Mouse (Mus musculus) adrenal gland, postnatal 25 days (tissue): ENCODE measurements around the gene Phpt1. TPM values are rescaled to one million over a fixed set of nuclear protein-coding genes. Genes with fewer than 3 reads are reported as not detected.

ENCODE experiments used
- DNase-seq: peaks from one replicate; pipeline ENCODE4 v3.0.0; 2021; ENCODE audit warnings: mixed read lengths
- long read RNA-seq: library from polyadenylated mRNA; stranded (forward); transcript quantifications from one replicate; pipeline ENCODE4 v2.0.0, GENCODE M21; 2021
- total RNA-seq: library from RNA; stranded (reverse); gene quantifications from 2 replicates; pipeline ENCODE4 v1.2.3, GENCODE M21; 2021

Gene Phpt1
- 42.8 and 60.5 TPM in 2 replicates for total RNA-seq
- long read RNA-seq, transcript Phpt1-201 (3 exons, 937 nt), result major isoform, 35 of 38 reads
- long read RNA-seq, partial matches to known transcripts, result 0 of 38 reads
- long read RNA-seq, other reads (novel, unspliced or antisense), result 3 of 38 reads

GRCm38 (mm10) chr2:25574579-25575431 lies at the start of gene Phpt1, which contains the start of gene Mamdc4:
Gene Phpt1 (minus strand): TSS chr2:25575224.
Gene Mamdc4 (minus strand): TSS chr2:25574845.
- peak; percentile 94 for DNase-seq

DNA sequence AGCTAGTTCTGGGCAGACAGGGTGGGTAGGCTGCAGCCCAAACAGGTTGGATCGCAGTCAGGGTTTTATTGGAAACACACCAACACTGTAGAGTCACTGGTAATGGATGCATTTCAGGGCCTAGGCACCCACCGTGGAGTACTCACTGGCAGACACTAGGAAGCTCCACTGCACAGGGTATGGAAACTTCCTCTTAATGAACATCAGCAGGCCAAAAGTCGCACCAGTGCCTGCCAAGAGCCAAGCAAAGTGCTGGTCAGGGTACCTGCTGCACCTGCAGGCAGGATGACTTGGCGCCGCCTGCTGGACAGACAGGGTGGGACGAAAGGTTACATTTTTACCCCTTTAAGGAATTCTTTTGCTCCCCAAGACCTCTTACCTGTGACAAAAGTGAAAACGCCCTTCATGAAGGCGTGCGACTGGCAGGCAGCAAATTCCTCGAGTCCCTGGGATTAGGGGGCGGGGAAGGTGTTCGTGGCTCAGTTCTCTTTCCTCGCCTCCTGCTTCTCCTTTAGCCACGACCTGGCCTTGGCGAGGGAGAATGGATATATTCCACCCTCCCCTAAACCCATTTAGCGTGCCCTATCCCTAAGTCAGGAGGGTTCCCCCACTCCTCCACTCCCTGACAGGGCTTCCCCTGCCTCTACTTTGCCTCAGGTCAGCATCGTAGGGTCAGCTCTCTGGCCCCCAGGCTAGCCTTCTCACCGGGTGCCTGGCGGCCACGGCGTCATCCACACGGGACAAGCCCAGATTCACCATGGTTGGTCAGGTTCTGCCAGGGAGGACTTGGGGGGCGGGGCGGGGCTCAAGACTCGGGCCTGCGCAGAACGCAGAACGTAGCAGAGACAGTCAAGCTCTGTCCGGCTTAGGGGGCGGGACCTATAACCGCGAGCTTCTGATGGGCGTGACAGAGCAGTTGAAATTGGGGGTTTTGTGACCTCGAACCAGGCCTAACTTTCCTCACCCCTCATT lies 46.5 kb upstream of the Phpt1 start, which contains the start of gene Tmem141:
Tmem141 (minus strand) TSS at position 777 of the 972 bp plus-strand sequence.
- DNase-seq, result peak; percentile 94

- DNase-seq, result no peak
Observed at GRCm38 (mm10) chr2:25620852-25621228, 45.8 kb upstream of the Phpt1 start.

- DNase-seq, result no peak
Observed at GRCm38 (mm10) chr2:25620386-25620785, 45.4 kb upstream of the Phpt1 start.

DNA sequence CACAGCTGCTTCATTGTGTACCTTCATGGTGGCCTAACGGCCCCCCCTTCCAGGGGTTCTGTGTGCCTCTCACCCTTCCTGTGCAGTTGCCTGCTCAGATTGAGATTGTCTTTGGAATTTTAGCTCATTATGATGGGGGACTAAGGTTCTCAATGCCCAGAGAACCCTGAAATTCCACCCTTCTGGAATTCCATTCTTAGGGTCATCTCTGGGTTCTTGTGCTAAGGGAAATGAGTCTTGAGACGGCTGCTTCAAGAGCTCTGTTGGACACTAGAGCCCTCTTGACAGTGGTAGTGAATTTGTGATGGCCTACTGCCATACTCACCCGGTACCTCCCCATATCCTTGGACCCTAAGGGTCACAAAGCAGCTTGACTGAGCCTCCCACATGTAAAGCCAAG lies 42.6 kb upstream of the Phpt1 start, which contains the start of gene Ccdc183:
Ccdc183 (minus strand) TSS at position 101 of the 400 bp plus-strand sequence.
- DNase-seq, result no peak

- no peak for DNase-seq
Observed at GRCm38 (mm10) chr2:25616398-25616797, 41.4 kb upstream of the Phpt1 start.

DNA sequence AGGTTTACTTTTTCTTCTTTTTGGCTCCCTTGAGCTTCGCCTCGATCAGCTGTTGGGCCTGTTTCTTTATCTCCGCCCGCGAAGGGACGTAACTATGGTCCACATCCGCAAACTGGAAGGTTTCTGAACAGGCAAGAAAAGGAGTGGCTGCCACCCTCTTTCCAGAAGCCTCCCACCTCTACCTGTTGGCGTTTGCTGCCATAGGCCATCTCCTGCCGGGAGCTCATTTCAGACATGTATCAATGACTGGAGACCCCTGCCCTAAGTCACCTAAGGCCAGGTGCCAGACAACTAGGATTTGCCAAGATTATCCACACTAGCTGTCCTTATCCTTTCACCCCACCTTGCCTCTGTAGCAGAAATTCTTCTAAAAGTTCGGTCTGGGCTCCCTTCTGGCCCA lies 33.6 kb upstream of the Phpt1 start:
- DNase-seq, result no peak

DNA sequence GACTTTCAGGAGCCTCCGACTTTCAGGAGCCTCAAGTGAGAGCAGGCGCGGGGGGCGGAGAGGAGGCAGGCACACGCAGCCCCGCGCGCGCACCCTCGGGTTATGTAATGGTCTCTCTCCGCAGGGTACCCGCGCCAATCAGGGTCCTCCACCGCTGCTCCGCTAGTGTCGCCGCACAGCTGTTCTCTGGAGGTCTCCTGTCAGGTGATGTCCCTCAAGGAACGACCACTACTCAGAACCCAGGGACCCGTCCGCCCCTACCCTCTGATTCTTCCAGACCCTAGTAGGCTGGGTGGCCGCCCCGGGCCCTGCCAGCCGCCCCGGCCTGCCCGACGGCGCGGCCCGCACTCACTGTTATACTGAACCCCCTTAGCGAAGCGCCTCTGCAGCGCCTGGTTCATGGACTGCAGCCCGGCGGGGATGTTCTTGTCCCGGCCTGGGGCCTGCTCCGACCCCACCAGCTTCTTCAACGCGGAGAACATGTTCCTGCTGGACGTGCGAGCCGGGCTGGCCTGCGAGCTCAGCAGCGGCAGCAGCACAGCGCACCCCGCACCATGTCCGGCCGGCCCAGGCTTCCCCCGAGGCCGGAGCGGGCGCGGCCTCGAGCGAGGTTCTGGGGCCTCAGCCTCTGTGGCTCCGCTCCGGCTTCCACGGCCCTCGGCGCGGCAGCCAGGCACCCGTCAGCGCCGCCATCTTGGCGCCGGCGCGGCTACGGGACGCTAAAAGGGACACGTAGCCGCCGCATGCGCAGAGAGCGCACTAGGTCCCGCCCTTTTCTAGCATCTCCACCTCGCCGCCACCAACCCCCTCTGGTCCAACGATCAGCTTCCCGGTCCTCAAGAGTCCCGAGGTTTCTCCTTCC lies 33.0 kb upstream of the Phpt1 start, which contains the start of gene Rabl6:
Rabl6 (minus strand) TSS at position 761 of the 862 bp plus-strand sequence.
- peak; percentile 90 for DNase-seq

DNA sequence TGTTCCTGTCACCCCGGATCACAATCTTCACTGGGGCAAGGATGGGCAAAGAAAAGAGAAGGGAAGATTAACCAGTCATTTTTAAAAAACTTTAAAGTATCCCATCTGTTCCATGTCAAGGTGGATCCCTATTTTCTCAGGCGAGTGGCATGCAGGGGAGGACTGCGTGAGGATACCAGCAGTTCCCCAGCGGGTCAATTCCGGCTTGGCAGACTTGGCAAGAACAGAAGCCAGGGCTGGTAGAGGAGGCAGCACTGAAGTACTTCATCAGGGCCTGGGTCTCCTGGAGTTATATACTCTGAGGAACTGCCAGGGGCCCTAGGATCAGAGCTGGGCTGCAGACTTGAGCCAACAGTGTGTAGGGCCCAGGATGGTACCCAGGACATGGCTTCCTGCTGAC lies 27.5 kb upstream of the Phpt1 start:
- DNase-seq, result no peak

- no peak for DNase-seq
Observed at GRCm38 (mm10) chr2:25600037-25600436, 25.0 kb upstream of the Phpt1 start.

- no peak for DNase-seq
Observed at GRCm38 (mm10) chr2:25598749-25599148, 23.7 kb upstream of the Phpt1 start.

DNA sequence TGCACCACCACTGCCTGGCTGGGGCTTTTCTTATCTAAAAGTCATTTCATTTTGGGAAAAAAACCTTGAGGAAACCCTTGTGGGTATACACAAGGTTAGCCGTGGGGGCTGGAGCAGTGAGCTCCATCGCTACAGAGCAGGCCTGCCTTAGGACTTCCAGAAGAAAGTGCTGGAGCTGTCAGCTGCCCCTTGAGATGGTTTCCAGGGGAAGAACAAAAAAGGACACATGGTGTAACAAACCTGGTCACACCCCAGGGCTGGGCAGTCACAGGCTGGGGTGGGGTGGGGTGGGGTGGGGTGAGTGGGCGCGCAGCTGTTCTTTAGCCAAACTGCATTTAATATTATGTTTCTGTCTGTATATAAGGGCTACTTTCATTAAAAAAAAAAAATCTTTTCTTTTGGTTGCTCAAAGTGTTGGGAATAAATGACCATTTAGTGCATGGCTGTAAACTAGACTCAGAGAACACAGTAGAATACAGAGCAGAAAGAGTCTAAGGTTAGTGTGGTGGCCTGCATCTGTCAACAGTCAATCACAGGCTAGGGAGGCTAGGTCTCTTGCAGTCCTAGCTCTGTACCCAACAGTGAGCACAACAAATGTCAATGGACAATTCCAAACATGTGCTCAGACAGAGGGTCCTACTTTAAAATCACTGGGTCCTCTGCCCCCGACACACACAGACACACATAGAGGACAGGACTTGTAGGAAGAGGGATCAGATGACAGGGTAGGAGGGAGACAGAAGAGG lies 21.9 kb upstream of the Phpt1 start:
- DNase-seq, result no peak

DNA sequence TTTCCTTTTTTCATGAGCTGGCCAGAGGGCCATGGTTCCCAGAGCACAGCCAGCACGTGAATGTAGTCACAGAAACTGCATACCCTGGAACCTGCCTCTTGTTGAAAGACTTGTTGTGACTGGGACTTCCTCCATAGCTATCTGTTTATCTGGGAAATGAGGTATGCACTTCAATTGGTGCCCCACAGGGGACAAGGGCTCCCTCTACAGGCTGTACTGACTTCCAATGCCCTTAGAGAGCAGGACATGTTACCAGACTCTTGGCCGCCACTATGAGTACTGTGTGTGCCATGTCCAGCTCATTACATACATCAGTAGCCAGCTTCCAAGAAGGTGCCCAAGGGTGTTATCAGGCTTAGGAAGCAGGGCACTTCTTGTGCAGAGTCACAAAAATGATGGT lies 16.8 kb upstream of the Phpt1 start:
- DNase-seq, result no peak

DNA sequence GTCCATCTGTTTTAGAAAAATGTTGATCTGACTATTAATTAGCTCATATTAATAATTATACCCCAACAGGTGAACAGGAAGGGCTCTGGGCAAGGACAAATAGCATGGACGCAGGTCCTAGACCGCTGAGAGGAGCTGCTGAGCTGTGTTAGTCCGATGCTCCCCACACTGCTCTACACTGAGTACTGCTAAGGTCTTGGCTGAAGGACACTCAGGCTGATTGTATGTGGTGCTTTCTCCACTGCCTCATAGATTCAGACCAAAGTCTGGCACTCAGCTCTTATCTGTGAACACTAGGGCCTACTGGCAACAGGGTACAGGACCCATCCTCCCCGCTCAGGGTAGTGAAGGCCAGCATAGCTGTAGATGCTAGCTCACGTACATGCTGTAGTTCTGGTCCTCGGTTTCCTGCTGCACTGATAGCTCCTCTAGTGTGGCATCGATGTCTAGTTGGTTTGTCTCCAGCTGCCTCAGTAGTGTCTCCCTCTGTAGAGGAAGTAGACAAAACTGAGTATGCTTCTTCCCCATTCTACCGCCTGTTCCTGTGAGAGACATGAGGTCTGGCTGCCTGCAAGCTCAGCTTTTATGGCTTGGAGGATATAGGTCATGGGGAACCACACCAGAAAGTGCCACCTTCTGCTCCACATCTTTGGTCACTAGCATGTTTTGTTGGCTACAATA lies 13.3 kb upstream of the Phpt1 start:
- DNase-seq, result no peak

GRCm38 (mm10) chr2:25587290-25587689 lies 12.3 kb upstream of the Phpt1 start:
- DNase-seq, result no peak

DNA sequence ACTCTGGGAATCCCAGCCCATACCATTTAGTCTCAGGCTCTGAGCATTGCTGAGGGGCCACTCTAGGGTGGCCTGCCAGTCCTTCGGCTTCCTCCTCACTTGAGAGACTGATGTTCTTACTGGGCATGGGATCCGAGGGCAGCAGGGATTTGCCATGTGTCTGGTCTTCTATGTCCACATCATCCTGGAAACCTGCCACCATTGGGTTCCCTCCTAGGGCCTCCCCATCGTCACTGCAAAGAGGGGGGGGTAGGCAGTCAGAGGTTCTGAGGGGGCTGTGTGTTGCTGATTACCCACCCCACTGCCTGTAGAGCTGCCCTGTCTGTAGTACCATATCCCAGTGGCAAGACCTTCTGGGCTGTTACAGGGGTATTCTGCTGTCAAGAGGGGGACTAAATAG lies 10.6 kb upstream of the Phpt1 start:
- DNase-seq, result no peak

- no peak for DNase-seq
Observed at GRCm38 (mm10) chr2:25584856-25585255, 9.8 kb upstream of the Phpt1 start.

GRCm38 (mm10) chr2:25584152-25584551 lies 9.1 kb upstream of the Phpt1 start:
- DNase-seq, result no peak

DNA sequence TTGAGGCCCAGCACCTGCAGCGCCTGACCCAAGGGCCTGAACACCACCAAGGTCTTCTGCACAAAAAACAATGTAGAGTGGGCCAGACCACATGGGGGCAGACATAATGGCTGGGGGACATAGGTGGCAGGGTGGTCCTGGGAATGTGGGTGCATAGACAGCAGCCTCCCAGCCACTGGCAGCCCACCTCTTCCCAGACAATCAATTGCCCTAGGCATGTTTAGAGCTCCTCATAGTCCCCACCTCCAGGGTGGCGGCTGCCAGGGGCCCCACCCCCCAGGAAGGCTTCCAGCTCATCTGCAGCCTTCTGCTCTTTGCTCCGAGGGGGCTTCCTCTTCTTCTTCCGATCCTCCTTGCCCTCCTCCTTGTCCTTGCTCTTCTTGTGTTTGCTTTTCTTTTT lies 8.5 kb upstream of the Phpt1 start:
- no peak for DNase-seq

- no peak for DNase-seq
Observed at GRCm38 (mm10) chr2:25583120-25583481, 8.1 kb upstream of the Phpt1 start.
